Mouse (Mus musculus) lung, embryonic 15.5 days (tissue): ENCODE results near the gene Olfr311. TPM values are rescaled to one million over a fixed set of nuclear protein-coding genes. Genes with fewer than 3 reads are reported as not detected.
"Not testable (repeated sequence)": the region's sequence is repeated elsewhere in the genome, so short reads cannot be mapped to it uniquely, and the experiment has no call there.

ENCODE experiments used
- ATAC-seq: fragments of 200-750 bp; cut with Nextera tagmentation; 2 replicates; pipeline ENCODE4 v1.8.0; 2017; ENCODE audit warnings: moderate number of reproducible peaks, borderline replicate concordance; ENCODE audit not compliant: low FRiP score, low TSS enrichment; ENCODE audit errors: extremely low read depth
- H3K27ac ChIP-seq: fragments of 300-500 bp; sonication (generic); 2 replicates; pipeline ENCODE4 v1.5.1; 2015; ENCODE audit warnings: moderate library complexity, mild to moderate bottlenecking, inconsistent platforms
- H3K27me3 ChIP-seq: fragments of 300-500 bp; sonication (generic); 2 replicates; pipeline ENCODE4 v1.6.1; 2015; ENCODE audit warnings: inconsistent platforms
- H3K36me3 ChIP-seq: fragments of 300-500 bp; sonication (generic); 2 replicates; pipeline ENCODE4 v1.6.1; 2015; ENCODE audit warnings: inconsistent platforms
- H3K4me1 ChIP-seq: fragments of 300-500 bp; sonication (generic); 2 replicates; pipeline ENCODE4 v1.6.1; 2015; ENCODE audit warnings: inconsistent platforms
- H3K4me2 ChIP-seq: fragments of 300-500 bp; sonication (generic); 2 replicates; pipeline ENCODE4 v1.6.1; 2015; ENCODE audit warnings: inconsistent platforms, mild to moderate bottlenecking, moderate library complexity
- H3K4me3 ChIP-seq: fragments of 300-500 bp; sonication (generic); 2 replicates; pipeline ENCODE4 v1.5.1; 2015; ENCODE audit warnings: mild to moderate bottlenecking, inconsistent platforms
- H3K9ac ChIP-seq: fragments of 300-500 bp; sonication (generic); 2 replicates; pipeline ENCODE4 v1.6.1; 2015; ENCODE audit warnings: inconsistent platforms
- H3K9me3 ChIP-seq: fragments of 300-500 bp; sonication (generic); 2 replicates; pipeline ENCODE4 v1.6.1; 2016; ENCODE audit warnings: inconsistent platforms
- WGBS: fragments of 180-500 bp; shearing (Covaris S2); methylation state at CpG from one replicate; pipeline ENCODE4 v1.1.7; 2015; 5-methylcytosine and 5-hydroxymethylcytosine counted together
- polyA plus RNA-seq: library from polyadenylated mRNA; unstranded; fragments of >200 nt; fragmentation: Nextera tagmentation; extraction: Ambion mirVana; gene quantifications from 2 replicates; pipeline ENCODE4 v1.2.1, GENCODE M21; 2015

The Olfr311 gene
- polyA plus RNA-seq, 1 experiment from 2014 or later, result not detected

GRCm38 (mm10) chr11:58815676-58816075 is 23.4 kb upstream of the Olfr311 start:
- Histone ChIP-seq H3K27me3 (no peaks in the 10 kb centered on the region), H3K9me3 (no peaks in the 10 kb centered on the region), H3K27ac (no peak overlapping the region), H3K9ac (no peak overlapping the region), H3K36me3 (no peaks in the 10 kb centered on the region), H3K4me3 (no peak overlapping the region), H3K4me2 (no peak overlapping the region), H3K4me1 (no peaks in the 10 kb centered on the region)
- WGBS, result 61% methylated on average over 1 of the region's 1 CpGs
- ATAC-seq, result no peak

GRCm38 (mm10) chr11:58828937-58829336 is 10.1 kb upstream of the Olfr311 start, which contains the start of gene Olfr312:
Olfr312 (plus strand) TSS chr11:58829237.
- H3K4me1 ChIP-seq, result not testable (repeated sequence)

GRCm38 (mm10) chr11:58829764-58830163 is 9.3 kb upstream of the Olfr311 start:
- Histone ChIP-seq H3K9me3 (no peaks in the 10 kb centered on the region), H3K36me3 (no peaks in the 10 kb centered on the region), H3K9ac (no peak overlapping the region), H3K27me3 (no peaks in the 10 kb centered on the region), H3K4me3 (no peak overlapping the region), H3K27ac (no peak overlapping the region), H3K4me1 (no peaks in the 10 kb centered on the region), H3K4me2 (no peak overlapping the region)
- ATAC-seq, result no peak
- 76% methylated on average over 3 of the region's 3 CpGs for WGBS

More at GRCm38 (mm10) chr11:58828937-58829336, 10.1 kb upstream of the Olfr311 start, which contains the start of gene Olfr312:
- not testable (repeated sequence) for H3K9ac ChIP-seq, H3K9me3 ChIP-seq, H3K27ac ChIP-seq, H3K27me3 ChIP-seq, ATAC-seq, H3K36me3 ChIP-seq, H3K4me3 ChIP-seq, H3K4me2 ChIP-seq

- H3K4me1 ChIP-seq, H3K4me2 ChIP-seq, ATAC-seq, H3K9ac ChIP-seq, H3K4me3 ChIP-seq, H3K9me3 ChIP-seq, H3K27me3 ChIP-seq, H3K27ac ChIP-seq, H3K36me3 ChIP-seq: not testable (repeated sequence)
- 50% methylated on average over 3 of the region's 3 CpGs for WGBS
These were observed 6.5 kb upstream of the Olfr311 start for GRCm38 (mm10) chr11:58832541-58832940.

GRCm38 (mm10) chr11:58846919-58847461 is 7.9 kb downstream of the Olfr311 start, which contains the start of gene Gm12258:
Gm12258 (plus strand) TSS chr11:58847158.
- WGBS, result 0% methylated on average over 24 of the region's 24 CpGs
- H3K4me3 ChIP-seq, result peak within 1 kb of the TSS; percentile 94
- H3K4me2 ChIP-seq, result peak within 1 kb of the TSS; percentile 82
- peak within 1 kb of the TSS; percentile 92 for H3K9ac ChIP-seq
- ATAC-seq, result peak; percentile 100
- peaks cover 16% of the 10 kb centered on the region for H3K36me3 ChIP-seq
- H3K4me1 ChIP-seq, result peaks cover 7% of the 10 kb centered on the region
- no peaks in the 10 kb centered on the region for H3K9me3 ChIP-seq
- H3K27ac ChIP-seq, result 0 out of 2 replicates have a peak within 1 kb of the TSS, but pooled peaks have one; percentile 54
- no peaks in the 10 kb centered on the region for H3K27me3 ChIP-seq

- peak overlapping the region; percentile 92 for H3K9ac ChIP-seq
- no peak overlapping the region for H3K27ac ChIP-seq
- peak overlapping the region; percentile 82 for H3K4me2 ChIP-seq
- 35% methylated on average over 9 of the region's 9 CpGs for WGBS
- H3K27me3 ChIP-seq, result no peaks in the 10 kb centered on the region
- peak; percentile 5; the same call in 1 of the 2 replicates for ATAC-seq
- H3K9me3 ChIP-seq, result no peaks in the 10 kb centered on the region
- peaks cover 7% of the 10 kb centered on the region for H3K4me1 ChIP-seq
- peaks cover 16% of the 10 kb centered on the region for H3K36me3 ChIP-seq
- peak overlapping the region; percentile 94 for H3K4me3 ChIP-seq
These were observed 8.6 kb downstream of the Olfr311 start for GRCm38 (mm10) chr11:58847636-58848035.

GRCm38 (mm10) chr11:58849731-58850130 is 10.7 kb downstream of the Olfr311 start:
- Histone ChIP-seq H3K27me3 (no peaks in the 10 kb centered on the region), H3K27ac (no peak overlapping the region), H3K4me3 (no peak overlapping the region), H3K4me2 (no peak overlapping the region), H3K36me3 (peaks cover 21% of the 10 kb centered on the region), H3K9ac (no peak overlapping the region), H3K9me3 (no peaks in the 10 kb centered on the region), H3K4me1 (peaks cover 7% of the 10 kb centered on the region)
- ATAC-seq, result no peak
- 68% methylated on average over 2 of the region's 2 CpGs for WGBS

GRCm38 (mm10) chr11:58860744-58861143 is 21.7 kb downstream of the Olfr311 start:
- Histone ChIP-seq H3K4me3 (no peak overlapping the region), H3K4me2 (no peak overlapping the region), H3K9ac (no peak overlapping the region), H3K36me3 (peaks cover 49% of the 10 kb centered on the region), H3K27me3 (no peaks in the 10 kb centered on the region), H3K4me1 (no peaks in the 10 kb centered on the region), H3K27ac (no peak overlapping the region), H3K9me3 (peaks cover 9% of the 10 kb centered on the region; the same call in 1 of the 2 replicates)
- 94% methylated on average over 8 of the region's 8 CpGs for WGBS
- ATAC-seq, result no peak

GRCm38 (mm10) chr11:58867039-58867953 is 28.2 kb downstream of the Olfr311 start, which contains the start of gene 2810021J22Rik:
2810021J22Rik (plus strand) TSS chr11:58867216.
- Histone ChIP-seq H3K4me1 (peaks cover 4% of the 10 kb centered on the region; the same call in 1 of the 2 replicates), H3K4me3 (peak within 1 kb of the TSS; percentile 77), H3K36me3 (peaks cover 5% of the 10 kb centered on the region), H3K4me2 (peak within 1 kb of the TSS; percentile 63), H3K9ac (peak within 1 kb of the TSS; percentile 60), H3K27ac (peak within 1 kb of the TSS; percentile 69), H3K9me3 (no peaks in the 10 kb centered on the region), H3K27me3 (no peaks in the 10 kb centered on the region)
- ATAC-seq, result peak; percentile 73
- WGBS, result 3% methylated on average over 37 of the region's 37 CpGs

- H3K27me3 ChIP-seq, result no peaks in the 10 kb centered on the region
- H3K27ac ChIP-seq, result 0 out of 2 replicates have a peak overlapping the region, but pooled peaks have one; percentile 69
- WGBS, result 84% methylated on average over 6 of the region's 6 CpGs
- H3K36me3 ChIP-seq, result peaks cover 5% of the 10 kb centered on the region
- peak overlapping the region; percentile 63 for H3K4me2 ChIP-seq
- no peak for ATAC-seq
- peak overlapping the region; percentile 77 for H3K4me3 ChIP-seq
- peaks cover 4% of the 10 kb centered on the region; the same call in 1 of the 2 replicates for H3K4me1 ChIP-seq
- no peaks in the 10 kb centered on the region for H3K9me3 ChIP-seq
- H3K9ac ChIP-seq, result peak overlapping the region; percentile 60; the same call in 1 of the 2 replicates
These were observed 28.9 kb downstream of the Olfr311 start for GRCm38 (mm10) chr11:58867954-58868330.

- 71% methylated on average over 4 of the region's 4 CpGs for WGBS
- Histone ChIP-seq H3K27ac (no peak overlapping the region), H3K9me3 (no peaks in the 10 kb centered on the region), H3K36me3 (peaks cover 5% of the 10 kb centered on the region), H3K4me1 (peaks cover 4% of the 10 kb centered on the region; the same call in 1 of the 2 replicates), H3K4me2 (no peak overlapping the region), H3K4me3 (no peak overlapping the region), H3K9ac (no peak overlapping the region), H3K27me3 (no peaks in the 10 kb centered on the region)
- no peak for ATAC-seq
These were observed 31.9 kb downstream of the Olfr311 start for GRCm38 (mm10) chr11:58870961-58871360.

GRCm38 (mm10) chr11:58883756-58884155 is 44.7 kb downstream of the Olfr311 start:
- H3K27me3 ChIP-seq, result no peaks in the 10 kb centered on the region
- H3K9me3 ChIP-seq, result no peaks in the 10 kb centered on the region
- H3K9ac ChIP-seq, result no peak overlapping the region
- no peaks in the 10 kb centered on the region for H3K4me1 ChIP-seq
- peaks cover 26% of the 10 kb centered on the region for H3K36me3 ChIP-seq
- WGBS, result 86% methylated on average over 8 of the region's 8 CpGs
- no peak overlapping the region for H3K27ac ChIP-seq
- ATAC-seq, result no peak
- no peak overlapping the region for H3K4me3 ChIP-seq
- no peak overlapping the region for H3K4me2 ChIP-seq
